Mouse (Mus musculus): ENCODE measurements at regions not wholly inside any gene's neighbourhood (a gene's known extent, or its start where the extent isn't known, plus 50 kb on each side); places are given as distances from the start of the nearest gene placed in this dataset.

GRCm38 (mm10) chr12:68783636-68784035 is 375.4 kb downstream of the Rps29 start:
- H3K4me1 ChIP-seq, result no peaks in the 10 kb centered on the region
- H3K4me3 ChIP-seq, result no peak overlapping the region
- no peak for ATAC-seq (ENCODE audit: insufficient number of reproducible peaks, insufficient read depth, low FRiP score, low TSS enrichment, low read depth)
- H3K27me3 ChIP-seq, result no peaks in the 10 kb centered on the region
- no peaks in the 10 kb centered on the region for H3K36me3 ChIP-seq
- no peaks in the 10 kb centered on the region; the same call in 1 of the 2 replicates for H3K9me3 ChIP-seq
- no peak overlapping the region for H3K27ac ChIP-seq
- no peak overlapping the region for H3K9ac ChIP-seq
- 90% methylated on average over 4 of the region's 4 CpGs for WGBS
- H3K4me2 ChIP-seq, result no peak overlapping the region

- Histone ChIP-seq H3K9me3 (no peaks in the 10 kb centered on the region), H3K9ac (no peak overlapping the region), H3K36me3 (no peaks in the 10 kb centered on the region), H3K27ac (no peak overlapping the region), H3K4me2 (no peak overlapping the region), H3K4me1 (no peaks in the 10 kb centered on the region), H3K27me3 (no peaks in the 10 kb centered on the region), H3K4me3 (no peak overlapping the region)
- 65% methylated on average over 2 of the region's 2 CpGs for WGBS
- ATAC-seq (ENCODE audit: insufficient number of reproducible peaks, insufficient read depth, low FRiP score, low TSS enrichment, low read depth), result no peak
These were observed 383.5 kb downstream of the Rps29 start for GRCm38 (mm10) chr12:68775503-68775902.

- H3K27ac ChIP-seq, result no peak overlapping the region
- no peak overlapping the region for H3K9ac ChIP-seq
- no peaks in the 10 kb centered on the region for H3K9me3 ChIP-seq
- 89% methylated on average over 8 of the region's 8 CpGs for WGBS
- H3K4me2 ChIP-seq, result no peak overlapping the region
- no peak for ATAC-seq (ENCODE audit: insufficient number of reproducible peaks, insufficient read depth, low FRiP score, low TSS enrichment, low read depth)
- no peaks in the 10 kb centered on the region for H3K36me3 ChIP-seq
- H3K27me3 ChIP-seq, result no peaks in the 10 kb centered on the region
- no peaks in the 10 kb centered on the region for H3K4me1 ChIP-seq
- H3K4me3 ChIP-seq, result no peak overlapping the region
These were observed 384.2 kb downstream of the Rps29 start for GRCm38 (mm10) chr12:68774800-68775199.

- 72% methylated on average over 7 of the region's 7 CpGs for WGBS
- ATAC-seq (ENCODE audit: insufficient number of reproducible peaks, insufficient read depth, low FRiP score, low TSS enrichment, low read depth), result no peak
These were observed 400.5 kb downstream of the Rps29 start for GRCm38 (mm10) chr12:68758263-68759020.

GRCm38 (mm10) chr12:68728882-68729281 is 430.1 kb downstream of the Rps29 start:
- Histone ChIP-seq H3K9ac (no peak overlapping the region), H3K27ac (no peak overlapping the region), H3K4me1 (no peaks in the 10 kb centered on the region), H3K4me3 (no peak overlapping the region), H3K36me3 (no peaks in the 10 kb centered on the region), H3K27me3 (no peaks in the 10 kb centered on the region), H3K4me2 (no peak overlapping the region), H3K9me3 (no peaks in the 10 kb centered on the region)
- no peak for ATAC-seq (ENCODE audit: insufficient number of reproducible peaks, insufficient read depth, low FRiP score, low TSS enrichment, low read depth)
- 39% methylated on average over 2 of the region's 2 CpGs for WGBS

More at GRCm38 (mm10) chr12:68758263-68759020, 400.5 kb downstream of the Rps29 start:
- H3K9ac ChIP-seq, result no peak overlapping the region
- H3K9me3 ChIP-seq, result no peaks in the 10 kb centered on the region
- H3K27me3 ChIP-seq, result no peaks in the 10 kb centered on the region
- H3K36me3 ChIP-seq, result no peaks in the 10 kb centered on the region
- no peak overlapping the region for H3K4me3 ChIP-seq
- no peaks in the 10 kb centered on the region for H3K4me1 ChIP-seq
- no peak overlapping the region for H3K27ac ChIP-seq
- no peak overlapping the region for H3K4me2 ChIP-seq

DNA sequence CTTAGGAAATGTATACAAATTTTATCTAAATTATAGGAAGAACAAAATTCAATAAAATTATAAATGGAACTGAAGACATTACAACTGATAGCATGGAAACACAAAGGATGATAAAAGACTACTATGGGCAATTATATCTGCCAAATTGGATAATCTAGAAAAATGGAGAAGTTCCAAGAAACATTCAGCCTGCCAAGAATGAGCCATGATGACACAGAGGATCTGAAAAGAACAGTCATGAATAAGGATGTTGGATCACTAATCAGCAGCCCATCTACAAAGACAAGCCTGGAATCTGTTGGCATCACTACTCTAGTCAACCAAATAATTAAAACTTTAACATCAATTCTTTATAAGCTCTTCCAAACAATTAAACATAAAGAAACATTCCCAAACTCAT is 440.0 kb downstream of the Rps29 start:
- no peak for ATAC-seq (ENCODE audit: insufficient number of reproducible peaks, insufficient read depth, low FRiP score, low TSS enrichment, low read depth)
- Histone ChIP-seq H3K36me3 (no peaks in the 10 kb centered on the region), H3K27me3 (no peaks in the 10 kb centered on the region), H3K9me3 (no peaks in the 10 kb centered on the region), H3K9ac (no peak overlapping the region), H3K4me2 (no peak overlapping the region), H3K27ac (no peak overlapping the region), H3K4me3 (no peak overlapping the region), H3K4me1 (no peaks in the 10 kb centered on the region)

GRCm38 (mm10) chr12:68694275-68695267 is 464.4 kb downstream of the Rps29 start:
- no peak for ATAC-seq (ENCODE audit: insufficient number of reproducible peaks, insufficient read depth, low FRiP score, low TSS enrichment, low read depth)
- no peaks in the 10 kb centered on the region for H3K9me3 ChIP-seq
- no peak overlapping the region for H3K4me3 ChIP-seq
- no peaks in the 10 kb centered on the region for H3K4me1 ChIP-seq
- WGBS, result 54% methylated on average over 11 of the region's 11 CpGs
- H3K27me3 ChIP-seq, result no peaks in the 10 kb centered on the region
- H3K9ac ChIP-seq, result no peak overlapping the region
- H3K27ac ChIP-seq, result no peak overlapping the region
- H3K4me2 ChIP-seq, result no peak overlapping the region
- H3K36me3 ChIP-seq, result no peaks in the 10 kb centered on the region

GRCm38 (mm10) chr12:68688262-68688661 is 470.7 kb downstream of the Rps29 start:
- Histone ChIP-seq H3K36me3 (no peaks in the 10 kb centered on the region), H3K4me1 (no peaks in the 10 kb centered on the region), H3K4me2 (no peak overlapping the region), H3K27ac (no peak overlapping the region), H3K4me3 (no peak overlapping the region), H3K9ac (no peak overlapping the region), H3K9me3 (no peaks in the 10 kb centered on the region), H3K27me3 (no peaks in the 10 kb centered on the region)
- 76% methylated on average over 3 of the region's 3 CpGs for WGBS
- ATAC-seq (ENCODE audit: insufficient number of reproducible peaks, insufficient read depth, low FRiP score, low TSS enrichment, low read depth), result no peak

GRCm38 (mm10) chr12:68683897-68684296 is 475.1 kb downstream of the Rps29 start:
- H3K9me3 ChIP-seq, result no peaks in the 10 kb centered on the region
- no peaks in the 10 kb centered on the region for H3K4me1 ChIP-seq
- H3K36me3 ChIP-seq, result no peaks in the 10 kb centered on the region
- H3K4me3 ChIP-seq, result no peak overlapping the region
- H3K9ac ChIP-seq, result no peak overlapping the region
- H3K27ac ChIP-seq, result no peak overlapping the region
- 47% methylated on average over 1 of the region's 1 CpGs for WGBS
- no peak overlapping the region for H3K4me2 ChIP-seq
- H3K27me3 ChIP-seq, result no peaks in the 10 kb centered on the region
- no peak for ATAC-seq (ENCODE audit: insufficient number of reproducible peaks, insufficient read depth, low FRiP score, low TSS enrichment, low read depth)

DNA sequence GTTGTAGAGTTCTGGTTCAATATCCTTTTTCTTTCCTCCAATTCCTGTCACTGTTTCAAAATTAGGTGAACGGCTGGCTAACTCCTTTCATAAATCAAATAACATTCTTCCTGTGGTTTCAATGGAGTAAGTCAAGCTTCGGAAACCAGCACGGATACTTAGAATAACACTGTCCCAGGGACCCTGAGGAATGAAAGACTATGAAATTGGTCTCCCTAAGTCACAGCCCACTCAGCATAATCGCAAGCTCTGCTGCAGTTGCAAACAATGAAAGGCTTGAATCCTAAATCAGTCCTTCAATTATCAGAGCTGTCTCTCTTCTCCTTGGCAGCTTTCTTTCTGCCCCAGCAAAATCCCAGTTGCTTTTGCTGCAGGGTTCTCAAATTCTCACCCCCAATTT is 475.8 kb downstream of the Rps29 start:
- Histone ChIP-seq H3K27me3 (no peaks in the 10 kb centered on the region), H3K9me3 (no peaks in the 10 kb centered on the region), H3K4me2 (no peak overlapping the region), H3K36me3 (no peaks in the 10 kb centered on the region), H3K27ac (no peak overlapping the region; the same call in 1 of the 2 replicates), H3K4me1 (no peaks in the 10 kb centered on the region), H3K9ac (no peak overlapping the region), H3K4me3 (no peak overlapping the region)
- no peak for ATAC-seq (ENCODE audit: insufficient number of reproducible peaks, insufficient read depth, low FRiP score, low TSS enrichment, low read depth)
- WGBS, result 21% methylated on average over 4 of the region's 4 CpGs

- no peak overlapping the region for H3K4me3 ChIP-seq
- 88% methylated on average over 3 of the region's 3 CpGs for WGBS
- no peaks in the 10 kb centered on the region for H3K27me3 ChIP-seq
- no peak overlapping the region for H3K4me2 ChIP-seq
- H3K9me3 ChIP-seq, result no peaks in the 10 kb centered on the region
- no peak for ATAC-seq (ENCODE audit: insufficient number of reproducible peaks, insufficient read depth, low FRiP score, low TSS enrichment, low read depth)
- H3K36me3 ChIP-seq, result no peaks in the 10 kb centered on the region
- H3K4me1 ChIP-seq, result no peaks in the 10 kb centered on the region
- no peak overlapping the region for H3K27ac ChIP-seq
- H3K9ac ChIP-seq, result no peak overlapping the region
These were observed 478.3 kb downstream of the Rps29 start for GRCm38 (mm10) chr12:68680668-68681067.
